Mouse (Mus musculus): ENCODE measurements at regions not wholly inside any gene's neighbourhood (a gene's known extent, or its start where the extent isn't known, plus 50 kb on each side); places are given as distances from the start of the nearest gene placed in this dataset.

DNA sequence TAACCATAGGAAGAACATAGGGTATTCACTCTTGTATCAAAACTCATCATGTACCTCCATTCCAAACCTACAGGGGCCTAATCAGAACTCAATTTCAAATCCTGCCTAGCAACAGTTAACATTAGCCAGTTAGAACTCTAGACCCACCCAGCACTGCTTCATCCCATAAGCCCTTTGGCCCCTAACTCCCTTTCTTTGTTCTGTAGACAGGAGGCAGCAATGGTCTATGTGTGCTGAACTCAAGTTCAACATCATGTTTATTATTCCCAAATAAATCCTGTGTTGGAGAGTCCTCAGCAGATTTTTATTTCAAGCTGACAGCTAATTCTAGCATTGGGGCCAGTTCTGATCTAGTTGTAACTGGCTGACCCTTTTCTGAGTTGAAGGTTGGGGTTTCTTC is 112.2 kb downstream of the Ipo8 start:
- Histone ChIP-seq H3K36me3 (ENCODE audit: control insufficient read depth) (no peaks in the 10 kb centered on the region), H3K9me3 (ENCODE audit: control insufficient read depth, low read length) (no peaks in the 10 kb centered on the region), H3K4me1 (ENCODE audit: control insufficient read depth) (no peaks in the 10 kb centered on the region), H3K4me3 (replicated peaks) (no peak overlapping the region), H3K27me3 (ENCODE audit: control insufficient read depth) (no peaks in the 10 kb centered on the region)
- TF ChIP-seq GATA1 (IDR thresholded peaks at IDR 0.05; ENCODE audit: low read length): no peak
- TF ChIP-seq TAL1 (IDR thresholded peaks at IDR 0.05; ENCODE audit: low read length): no peak

DNA sequence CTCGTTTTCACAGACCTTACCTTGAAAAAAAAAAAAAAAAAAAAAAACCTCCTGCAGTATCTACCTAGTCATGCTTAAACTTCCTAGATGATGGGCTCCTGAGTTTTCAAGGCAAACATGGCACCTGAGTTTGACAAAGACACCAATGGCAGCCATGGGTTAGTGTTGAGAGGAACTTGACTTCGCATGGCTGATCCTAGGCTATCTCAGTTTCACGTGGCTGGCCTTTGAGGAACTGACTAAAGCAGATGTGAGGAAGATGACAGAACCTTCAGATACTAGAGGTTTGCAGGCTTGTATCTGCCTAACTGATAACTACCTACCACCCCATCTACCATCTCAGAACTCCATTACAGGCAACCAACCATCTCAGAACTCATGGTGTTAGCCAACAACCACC is 120.9 kb downstream of the Ipo8 start:
- Histone ChIP-seq H3K4me3 (replicated peaks) (no peak overlapping the region), H3K9me3 (ENCODE audit: control insufficient read depth, low read length) (no peaks in the 10 kb centered on the region), H3K4me1 (ENCODE audit: control insufficient read depth) (peaks cover 4% of the 10 kb centered on the region), H3K27me3 (ENCODE audit: control insufficient read depth) (no peaks in the 10 kb centered on the region), H3K36me3 (ENCODE audit: control insufficient read depth) (no peaks in the 10 kb centered on the region)
- TF ChIP-seq GATA1 (IDR thresholded peaks at IDR 0.05; ENCODE audit: low read length) (no peak), TAL1 (IDR thresholded peaks at IDR 0.05; ENCODE audit: low read length) (no peak)

DNA sequence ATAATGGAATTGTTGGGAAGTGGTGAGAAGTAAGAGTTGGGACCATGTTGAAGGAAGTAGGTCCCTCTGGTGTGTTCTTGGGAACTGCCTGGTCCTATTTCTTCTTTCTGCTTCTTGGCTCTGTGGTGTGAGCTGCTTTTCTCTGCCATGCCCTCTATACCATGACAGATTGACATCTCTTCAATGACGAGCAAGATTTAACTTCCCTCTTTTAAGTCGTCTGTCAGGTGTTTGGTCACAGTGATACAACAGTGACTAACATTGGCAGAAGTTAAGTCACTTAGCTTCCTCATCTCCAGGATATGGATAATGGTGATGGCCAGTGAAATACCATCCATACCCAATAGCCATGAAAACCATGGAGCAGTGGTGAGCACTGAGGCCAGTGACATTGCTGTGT is 122.9 kb downstream of the Ipo8 start:
- no peaks in the 10 kb centered on the region for H3K36me3 ChIP-seq (ENCODE audit: control insufficient read depth)
- no peak overlapping the region for H3K4me3 ChIP-seq (replicated peaks)

DNA sequence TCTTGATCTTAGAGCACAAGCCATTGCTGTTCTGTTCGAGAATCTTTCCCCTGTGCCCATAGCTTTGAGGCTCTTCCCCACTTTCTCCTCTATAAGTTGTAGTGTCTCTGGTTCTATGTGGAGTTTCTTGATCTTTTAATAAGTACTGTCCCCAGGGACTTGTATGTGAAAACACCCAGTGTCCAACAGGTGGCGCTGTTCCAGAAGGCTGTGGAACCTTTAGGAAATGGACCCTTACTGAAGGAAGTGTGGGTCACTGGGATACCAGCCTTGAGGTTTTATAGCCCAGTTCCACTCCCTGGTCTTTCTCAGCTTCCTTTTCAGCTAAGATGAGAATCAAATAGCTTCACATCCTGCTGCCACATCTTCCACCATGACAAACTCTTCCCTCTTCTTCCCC is 125.6 kb downstream of the Ipo8 start:
- TF ChIP-seq GATA1 (IDR thresholded peaks at IDR 0.05; ENCODE audit: low read length): no peak
- Histone ChIP-seq H3K4me3 (replicated peaks) (no peak overlapping the region), H3K4me1 (ENCODE audit: control insufficient read depth) (no peaks in the 10 kb centered on the region), H3K36me3 (ENCODE audit: control insufficient read depth) (no peaks in the 10 kb centered on the region), H3K27me3 (ENCODE audit: control insufficient read depth) (peaks cover 2% of the 10 kb centered on the region; the same call in 1 of the 2 replicates), H3K9me3 (ENCODE audit: control insufficient read depth, low read length) (no peaks in the 10 kb centered on the region)

More for the DNA sequence above, 122.9 kb downstream of the Ipo8 start:
- TF ChIP-seq TAL1 (IDR thresholded peaks at IDR 0.05; ENCODE audit: low read length) (no peak), GATA1 (IDR thresholded peaks at IDR 0.05; ENCODE audit: low read length) (no peak)
- Histone ChIP-seq H3K4me1 (ENCODE audit: control insufficient read depth) (peaks cover 3% of the 10 kb centered on the region), H3K27me3 (ENCODE audit: control insufficient read depth) (no peaks in the 10 kb centered on the region), H3K9me3 (ENCODE audit: control insufficient read depth, low read length) (no peaks in the 10 kb centered on the region)

DNA sequence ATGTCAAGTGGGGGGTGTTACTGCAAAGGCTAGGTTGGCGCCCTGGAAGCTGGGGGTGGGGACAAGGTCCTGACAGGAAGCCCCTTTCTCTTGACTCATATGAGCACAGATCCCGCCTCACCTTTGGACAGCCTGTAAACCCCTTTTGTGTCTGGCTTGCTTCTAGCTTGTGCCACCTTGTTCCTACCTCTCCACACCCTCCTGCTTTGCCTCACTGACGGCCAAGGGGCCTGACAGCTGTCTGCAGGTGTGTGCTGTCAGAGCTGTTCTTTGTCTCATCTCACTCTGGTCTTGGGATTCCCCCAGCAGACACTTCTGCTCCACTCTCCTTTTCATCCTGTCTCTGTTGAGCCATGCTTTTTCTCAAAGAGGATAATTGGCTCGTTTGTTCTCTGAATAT is 137.9 kb downstream of the Ipo8 start:
- Histone ChIP-seq H3K27me3 (ENCODE audit: control insufficient read depth) (peaks cover 5% of the 10 kb centered on the region; the same call in 1 of the 2 replicates), H3K9me3 (ENCODE audit: control insufficient read depth, low read length) (0 out of 2 replicates have a peak, but pooled peaks cover 2% of the 10 kb centered on the region), H3K36me3 (ENCODE audit: control insufficient read depth) (no peaks in the 10 kb centered on the region), H3K4me1 (ENCODE audit: control insufficient read depth) (no peaks in the 10 kb centered on the region), H3K4me3 (replicated peaks) (no peak overlapping the region)
- no peak for TF ChIP-seq TAL1 (IDR thresholded peaks at IDR 0.05; ENCODE audit: low read length)
- TF ChIP-seq GATA1 (IDR thresholded peaks at IDR 0.05; ENCODE audit: low read length): no peak

DNA sequence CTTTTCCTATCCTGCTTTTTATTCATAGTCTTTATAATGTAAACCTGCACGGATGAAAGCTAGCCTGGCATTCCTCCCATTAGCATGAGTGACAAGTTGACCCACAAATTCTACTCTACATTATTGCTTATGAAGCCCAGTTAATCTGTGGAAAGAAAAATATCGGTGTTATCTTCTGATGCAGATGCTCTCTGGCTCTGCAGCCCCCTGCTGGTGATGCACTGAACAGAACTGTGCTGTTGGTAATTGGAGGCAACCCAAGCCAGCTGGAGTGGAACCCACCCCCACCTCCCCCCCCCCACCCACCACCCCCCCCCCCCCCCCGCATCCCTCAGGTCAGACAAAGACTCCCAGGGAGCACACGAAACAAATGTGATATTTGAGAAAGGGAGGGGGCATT is 143.5 kb downstream of the Ipo8 start:
- TF ChIP-seq TAL1 (IDR thresholded peaks at IDR 0.05; ENCODE audit: low read length) (no peak), GATA1 (IDR thresholded peaks at IDR 0.05; ENCODE audit: low read length) (no peak)
- Histone ChIP-seq H3K27me3 (ENCODE audit: control insufficient read depth) (peaks cover 2% of the 10 kb centered on the region; the same call in 1 of the 2 replicates), H3K4me3 (replicated peaks) (no peak overlapping the region), H3K9me3 (ENCODE audit: control insufficient read depth, low read length) (0 out of 2 replicates have a peak, but pooled peaks cover 2% of the 10 kb centered on the region), H3K4me1 (ENCODE audit: control insufficient read depth) (peaks cover 4% of the 10 kb centered on the region; the same call in 1 of the 2 replicates), H3K36me3 (ENCODE audit: control insufficient read depth) (no peaks in the 10 kb centered on the region)

DNA sequence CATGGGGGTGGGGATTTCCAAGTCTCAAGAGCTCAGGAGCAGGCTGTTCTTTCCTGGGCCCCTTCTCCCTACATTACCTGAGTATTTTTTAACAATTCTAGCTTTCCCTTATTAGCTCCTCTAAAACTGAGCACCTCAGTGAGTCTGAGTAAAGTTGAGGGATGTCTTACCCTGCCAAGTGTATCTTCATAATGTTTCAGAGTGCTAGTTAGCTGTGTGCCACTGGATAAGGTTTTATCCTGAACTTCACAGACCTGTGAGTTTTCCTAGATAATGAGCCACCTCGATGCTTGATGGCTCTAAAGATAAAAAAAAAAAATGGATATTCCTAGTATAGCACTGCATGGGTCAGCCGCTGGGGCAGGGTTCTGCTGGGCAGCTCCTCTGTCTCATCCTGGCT is 171.1 kb downstream of the Ipo8 start:
- H3K27me3 ChIP-seq (ENCODE audit: control insufficient read depth): peaks cover 2% of the 10 kb centered on the region; the same call in 1 of the 2 replicates
- TF ChIP-seq TAL1 (IDR thresholded peaks at IDR 0.05; ENCODE audit: low read length) (no peak), GATA1 (IDR thresholded peaks at IDR 0.05; ENCODE audit: low read length) (no peak)
- H3K9me3 ChIP-seq (ENCODE audit: control insufficient read depth, low read length): no peaks in the 10 kb centered on the region
- peaks cover 23% of the 10 kb centered on the region for H3K4me1 ChIP-seq (ENCODE audit: control insufficient read depth)
- no peaks in the 10 kb centered on the region for H3K36me3 ChIP-seq (ENCODE audit: control insufficient read depth)
- H3K4me3 ChIP-seq (replicated peaks): no peak overlapping the region

DNA sequence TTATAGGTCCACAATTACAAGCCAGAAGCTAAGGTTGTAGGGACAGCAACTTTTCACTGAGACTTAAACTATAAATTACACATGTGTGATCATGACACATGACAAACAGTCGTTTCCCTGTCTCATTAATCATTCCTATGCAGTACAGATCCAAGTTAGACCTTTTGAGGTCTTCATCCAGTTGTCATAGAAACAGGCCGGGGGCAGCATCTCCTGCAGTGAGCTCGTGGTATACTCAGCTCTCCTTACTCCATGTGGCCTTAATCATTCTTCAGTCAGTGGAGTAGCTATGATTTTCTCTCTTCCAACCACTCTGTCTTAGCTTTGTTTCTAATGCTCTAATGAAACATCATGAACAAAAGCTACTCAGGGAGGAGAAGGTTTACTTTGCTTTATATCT is 178.1 kb downstream of the Ipo8 start:
- Histone ChIP-seq H3K9me3 (ENCODE audit: control insufficient read depth, low read length) (no peaks in the 10 kb centered on the region), H3K36me3 (ENCODE audit: control insufficient read depth) (peaks cover 3% of the 10 kb centered on the region), H3K4me1 (ENCODE audit: control insufficient read depth) (peaks cover 38% of the 10 kb centered on the region), H3K4me3 (replicated peaks) (no peak overlapping the region), H3K27me3 (ENCODE audit: control insufficient read depth) (no peaks in the 10 kb centered on the region)
- TF ChIP-seq GATA1 (IDR thresholded peaks at IDR 0.05; ENCODE audit: low read length): no peak
- TF ChIP-seq TAL1 (IDR thresholded peaks at IDR 0.05; ENCODE audit: low read length): no peak

DNA sequence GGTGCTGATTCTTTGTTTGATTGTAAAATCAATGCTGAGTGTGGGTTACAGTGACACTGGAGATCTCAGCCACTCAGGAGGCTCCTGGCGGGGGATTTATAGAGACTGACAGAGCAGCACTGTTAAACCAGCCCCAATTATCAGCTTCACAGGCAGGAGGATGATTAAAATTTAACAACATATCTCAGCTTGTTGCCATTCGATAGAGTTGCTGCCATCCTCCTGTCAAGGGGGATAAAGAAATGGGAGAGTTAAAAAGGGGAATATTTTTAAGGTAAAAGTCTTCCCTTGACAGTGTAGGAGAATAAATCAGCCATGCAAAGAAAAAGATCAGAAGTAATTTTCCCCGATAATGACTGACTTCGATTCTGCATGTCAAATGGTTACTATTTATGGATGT is 178.8 kb downstream of the Ipo8 start:
- no peak for TF ChIP-seq GATA1 (IDR thresholded peaks at IDR 0.05; ENCODE audit: low read length)
- no peak for TF ChIP-seq TAL1 (IDR thresholded peaks at IDR 0.05; ENCODE audit: low read length)
- Histone ChIP-seq H3K36me3 (ENCODE audit: control insufficient read depth) (peaks cover 3% of the 10 kb centered on the region), H3K9me3 (ENCODE audit: control insufficient read depth, low read length) (no peaks in the 10 kb centered on the region), H3K4me3 (replicated peaks) (no peak overlapping the region), H3K4me1 (ENCODE audit: control insufficient read depth) (peaks cover 44% of the 10 kb centered on the region), H3K27me3 (ENCODE audit: control insufficient read depth) (no peaks in the 10 kb centered on the region)

Data from erythroblast, embryonic 14.5 days (primary cell).